Mouse (Mus musculus) right cerebral cortex, adult 18-20 months (tissue): ENCODE measurements around the gene Dffb.
"Not testable (repeated sequence)": the region's sequence is repeated elsewhere in the genome, so short reads cannot be mapped to it uniquely, and the experiment has no call there.

Experiments used
- DNase-seq: peaks from one replicate; pipeline ENCODE4 v3.0.0; 2022; ENCODE audit warnings: mixed read lengths

The Dffb gene

GRCm38 (mm10) chr4:153962631-153963030, 12.3 kb downstream of the Dffb start:
- peak; percentile 67 for DNase-seq

- no peak for DNase-seq
These were observed 17.3 kb downstream of the Dffb start for GRCm38 (mm10) chr4:153957444-153958250.

- peak; percentile 99 for DNase-seq
These were observed 18.1 kb downstream of the Dffb start, which contains the start of gene A430005L14Rik for GRCm38 (mm10) chr4:153956569-153957405. Gene A430005L14Rik, plus strand, starts transcription at chr4:153957237.

- DNase-seq: no peak
These were observed 19.3 kb downstream of the Dffb start for GRCm38 (mm10) chr4:153955651-153956050.

- DNase-seq: no peak
These were observed 23.2 kb downstream of the Dffb start for GRCm38 (mm10) chr4:153951692-153952091.

- no peak for DNase-seq
These were observed 23.8 kb downstream of the Dffb start for GRCm38 (mm10) chr4:153951150-153951549.

- DNase-seq: no peak
These were observed 24.6 kb downstream of the Dffb start for GRCm38 (mm10) chr4:153950372-153950771.

GRCm38 (mm10) chr4:153945741-153946140, 29.2 kb downstream of the Dffb start:
- DNase-seq: no peak

GRCm38 (mm10) chr4:153944261-153944660, 30.7 kb downstream of the Dffb start:
- DNase-seq: no peak

GRCm38 (mm10) chr4:153943243-153943642, 31.7 kb downstream of the Dffb start:
- peak; percentile 52 for DNase-seq

GRCm38 (mm10) chr4:153929921-153930320, 45.0 kb downstream of the Dffb start:
- DNase-seq: no peak

- DNase-seq: no peak
These were observed 45.5 kb downstream of the Dffb start for GRCm38 (mm10) chr4:153929425-153929824.

GRCm38 (mm10) chr4:153928772-153929299, 46.1 kb downstream of the Dffb start:
- no peak for DNase-seq

- DNase-seq: not testable (repeated sequence)
These were observed 52.8 kb downstream of the Dffb start for GRCm38 (mm10) chr4:153922090-153922489.

- DNase-seq: no peak
These were observed 54.3 kb downstream of the Dffb start for GRCm38 (mm10) chr4:153920517-153921233.

GRCm38 (mm10) chr4:153917773-153918500, 57.0 kb downstream of the Dffb start:
- peak; percentile 13 for DNase-seq
